ENCODE assay signal across 8 mouse cellular contexts in the genomic region with DNA sequence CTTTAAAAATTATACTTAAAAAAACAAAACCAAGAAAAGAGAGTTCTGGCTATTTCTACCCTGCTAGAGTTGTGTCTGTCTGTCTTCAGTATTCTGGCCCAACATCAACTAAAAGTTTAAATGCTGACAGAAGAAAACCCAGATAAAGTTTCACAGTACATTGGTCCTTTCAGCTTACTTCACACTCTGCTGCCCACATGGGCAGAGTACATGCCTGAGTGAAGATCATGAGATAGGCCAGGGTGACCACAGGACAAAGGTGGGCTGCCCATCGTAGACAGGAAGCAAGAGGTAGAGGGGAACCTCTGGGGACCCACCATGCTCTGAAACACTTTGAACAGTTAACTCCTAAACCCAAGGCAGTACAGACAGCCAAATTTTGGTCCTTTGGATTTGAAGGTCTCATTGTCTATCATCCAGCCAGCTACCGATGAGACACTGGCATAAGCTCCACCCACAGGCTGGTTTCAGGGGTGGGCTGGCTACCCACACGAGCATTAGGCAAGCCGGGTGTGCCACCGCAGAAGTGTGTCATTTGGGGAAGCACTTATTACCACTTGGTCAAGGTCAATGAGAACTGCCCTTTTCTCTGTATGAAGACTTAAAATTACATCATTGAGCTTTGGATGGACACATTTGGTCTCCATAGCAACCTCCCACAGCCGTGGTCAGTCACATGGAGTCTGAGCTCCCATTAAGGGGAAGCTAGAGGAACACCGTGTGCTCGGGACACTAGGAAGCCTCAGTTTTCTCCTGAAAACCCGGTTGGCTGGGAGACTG. TPM values are rescaled to one million over a fixed set of nuclear protein-coding genes. Genes with fewer than 3 reads are reported as not detected.
A peak's percentile ranks its signal among the peaks of the same experiment; 100 is the strongest.
DNase-seq lines count a peak whose midpoint lies in the region; ATAC-seq and TF ChIP-seq lines count a peak whose summit lies in the region.
"Had no signal": no experiment of that assay in that cellular context is flagged by ENCODE, and none has a peak within 500 bp of the region (broad histone marks: within the 10 kb centered on the region; RNA-seq: fewer than 3 reads in every experiment).

No protein-coding gene starts in this region.

- no peak for DNase-seq in thymus, adult 2 months
- DNase-seq in thymus, postnatal 25 days: no peak
- peak; percentile 55 for DNase-seq in lung, postnatal 10 days
- DNase-seq in urinary bladder, adult 2 months (ENCODE audit: low spot score): no peak
- no peak for DNase-seq in right cerebral cortex, postnatal 4 days
- DNase-seq in layer of hippocampus, adult 9-11 months: no peak

- TF ChIP-seq POLR2A in thymus, adult 2 months (IDR thresholded peaks at IDR 0.05; ENCODE audit: control insufficient read depth, extremely low read depth, insufficient read depth, low read length, poor library complexity): no peak

- peaks cover 79% of the 10 kb centered on the region for H3K36me3 ChIP-seq in thymus, adult 2 months (ENCODE audit: control insufficient read depth, insufficient read depth, low read length)
- H3K36me3 ChIP-seq in heart, embryonic 14.5 days (ENCODE audit: control insufficient read depth, insufficient read depth, low read length): peaks cover 65% of the 10 kb centered on the region

- H3K27me3 ChIP-seq in thymus, adult 2 months (ENCODE audit: control insufficient read depth, insufficient read depth, low read length): no peaks in the 10 kb centered on the region
- no peaks in the 10 kb centered on the region for H3K27me3 ChIP-seq in heart, embryonic 14.5 days (ENCODE audit: control insufficient read depth, insufficient read depth, low read length)
- H3K27me3 ChIP-seq: stomach, embryonic 15.5 days had no signal

- no peak overlapping the region for H3K4me3 ChIP-seq in thymus, adult 2 months (ENCODE audit: control insufficient read depth, insufficient read depth, low read length)
- no peak overlapping the region for H3K4me3 ChIP-seq in heart, embryonic 14.5 days (ENCODE audit: control insufficient read depth in 1 of 2, insufficient read depth in 1 of 2, low read depth in 1 of 2, low read length in 2 of 2)
- H3K4me3 ChIP-seq: stomach, embryonic 15.5 days had no signal

- no peak overlapping the region for H3K9ac ChIP-seq in heart, embryonic 14.5 days (ENCODE audit: low read length)
- H3K9ac ChIP-seq: stomach, embryonic 15.5 days had no signal

- no peak overlapping the region for H3K4me2 ChIP-seq in heart, embryonic 14.5 days (ENCODE audit: low read length)
- H3K4me2 ChIP-seq: stomach, embryonic 15.5 days had no signal

- peak overlapping the region; percentile 99 for H3K27ac ChIP-seq in thymus, adult 2 months (ENCODE audit: control insufficient read depth, insufficient read depth, low read length)
- H3K27ac ChIP-seq in heart, embryonic 14.5 days (replicated peaks in 1 of 2; ENCODE audit: control insufficient read depth in 1 of 2, insufficient read depth in 1 of 2, low read depth in 2 of 2, low read length in 2 of 2): peak overlapping the region; percentile 84 to 86
- H3K27ac ChIP-seq: stomach, embryonic 15.5 days had no signal

- no peaks in the 10 kb centered on the region for H3K9me3 ChIP-seq in heart, embryonic 14.5 days (ENCODE audit: control insufficient read depth, low read length)
- H3K9me3 ChIP-seq: stomach, embryonic 15.5 days had no signal

- H3K4me1 ChIP-seq in thymus, adult 2 months (replicated peaks; ENCODE audit: control insufficient read depth, insufficient read depth, low read length): peaks cover 71% of the 10 kb centered on the region
- H3K4me1 ChIP-seq in heart, embryonic 14.5 days (ENCODE audit: control insufficient read depth in 2 of 2, insufficient read depth in 2 of 2, low read length in 2 of 2): peaks cover 55 to 63% of the 10 kb centered on the region in 2 experiments

- ATAC-seq in heart, embryonic 14.5 days (ENCODE audit: insufficient number of reproducible peaks, insufficient read depth, low FRiP score, low read depth): no peak

- 33% methylated on average over 9 of the region's 9 CpGs for WGBS in thymus, adult 2 months
- WGBS in heart, embryonic 14.5 days: 74% methylated on average over 9 of the region's 9 CpGs

- no peak for TF ChIP-seq CTCF in thymus, adult 2 months (IDR thresholded peaks at IDR 0.05; ENCODE audit: borderline replicate concordance, control insufficient read depth, extremely low read depth, insufficient read depth, low read length, poor library complexity)

RNA-seq across cellular contexts. Expression of a gene that starts 35.9 kb away (rescaled TPM):
- 149 and 189 TPM in 2 replicates for polyA plus RNA-seq in thymus, adult 2 months (2012; rRNA removed)
- polyA plus RNA-seq in heart, embryonic 14.5 days (2014; fragmentation: Nextera tagmentation; extraction: Ambion mirVana): 102 and 115 TPM in 2 replicates
- polyA plus RNA-seq in urinary bladder, adult 2 months (2012; rRNA removed): 104 and 106 TPM in 2 replicates
